Mouse (Mus musculus) spleen, adult 2 months (tissue): ENCODE data around the gene Adrb1. TPM values are rescaled to one million over a fixed set of nuclear protein-coding genes. Genes with fewer than 3 reads are reported as not detected.

Experiments used
- DNase-seq, 2 experiments: peaks; one replicate each; pipeline versions ENCODE4 v3.0.0 to v3.0.0-alpha.2; 2012 to 2021; ENCODE audit warnings: low spot score in 2 of 2, low read depth in 1 of 2
- H3K27ac ChIP-seq: fragments of 200-500 bp; 2 replicates; pipeline ENCODE4 v1.5.1; 2012; ENCODE audit warnings: low read length, inconsistent platforms; ENCODE audit not compliant: insufficient read depth
- H3K27me3 ChIP-seq: fragments of 200-500 bp; 2 replicates; pipeline ENCODE4 v1.6.1; 2012; ENCODE audit warnings: mild to moderate bottlenecking, moderate library complexity, low read length, inconsistent platforms; ENCODE audit not compliant: control insufficient read depth, insufficient read depth
- H3K36me3 ChIP-seq: fragments of 200-500 bp; 2 replicates; pipeline ENCODE4 v1.6.1; 2012; ENCODE audit warnings: mild to moderate bottlenecking, low read length, inconsistent platforms; ENCODE audit not compliant: control insufficient read depth, insufficient read depth
- H3K4me1 ChIP-seq: fragments of 200-500 bp; 2 replicates; pipeline ENCODE4 v1.6.1; 2011; ENCODE audit warnings: inconsistent platforms; ENCODE audit not compliant: control insufficient read depth, insufficient read depth, insufficient read length
- H3K4me3 ChIP-seq: fragments of 200-500 bp; 2 replicates; pipeline ENCODE4 v1.5.1; 2011; ENCODE audit warnings: mild to moderate bottlenecking, inconsistent platforms; ENCODE audit not compliant: insufficient read depth, insufficient read length; ENCODE audit errors: extremely low read depth
- CTCF ChIP-seq: fragments of 200-500 bp; IDR thresholded peaks from 2 replicates; pipeline ENCODE4 v1.5.1; 2011; ENCODE audit warnings: mild to moderate bottlenecking, inconsistent platforms; ENCODE audit not compliant: insufficient read depth, insufficient read length, insufficient replicate concordance; ENCODE audit errors: extremely low read depth
- POLR2A ChIP-seq: fragments of 200-500 bp; IDR thresholded peaks from 2 replicates; pipeline ENCODE4 v1.6.1; 2011; ENCODE audit warnings: low read depth, low read length, inconsistent platforms
- WGBS: fragments of 180-500 bp; shearing (Covaris S2); methylation state at CpG from one replicate; pipeline ENCODE4 v1.1.7; 2018; 5-methylcytosine and 5-hydroxymethylcytosine counted together
- polyA plus RNA-seq: library from polyadenylated mRNA; depleted of rRNA; stranded (reverse); fragments of >200 nt; gene quantifications from 2 replicates; pipeline ENCODE4 v1.2.3, GENCODE M21; 2012

Gene Adrb1
- polyA plus RNA-seq, 1 experiment, result 7.7 TPM

- Histone ChIP-seq H3K36me3 (no peaks in the 10 kb centered on the region), H3K27me3 (peaks cover 34% of the 10 kb centered on the region), H3K4me1 (peaks cover 12% of the 10 kb centered on the region), H3K4me3 (peak overlapping the region; percentile 21; the same call in 1 of the 2 replicates), H3K27ac (no peak overlapping the region)
- no peak for DNase-seq
- WGBS, result 9% methylated on average over 13 of the region's 13 CpGs
- TF ChIP-seq CTCF (no peak), POLR2A (no peak)
These were observed 2.2 kb downstream of the Adrb1 start for GRCm38 (mm10) chr19:56724126-56724597.

GRCm38 (mm10) chr19:56727170-56727877 is 5.3 kb downstream of the Adrb1 start:
- no peak for DNase-seq
- Histone ChIP-seq H3K4me3 (no peak overlapping the region), H3K27ac (no peak overlapping the region), H3K27me3 (peaks cover 17% of the 10 kb centered on the region), H3K4me1 (peaks cover 7% of the 10 kb centered on the region), H3K36me3 (no peaks in the 10 kb centered on the region)
- WGBS, result 65% methylated on average over 14 of the region's 14 CpGs
- TF ChIP-seq POLR2A (no peak), CTCF (no peak)

- DNase-seq, result no peak
These were observed 12.1 kb downstream of the Adrb1 start for GRCm38 (mm10) chr19:56734033-56734572.

GRCm38 (mm10) chr19:56735747-56736146 is 13.7 kb downstream of the Adrb1 start:
- Histone ChIP-seq H3K27ac (no peak overlapping the region), H3K27me3 (no peaks in the 10 kb centered on the region), H3K36me3 (no peaks in the 10 kb centered on the region), H3K4me1 (peaks cover 3% of the 10 kb centered on the region; the same call in 1 of the 2 replicates), H3K4me3 (no peak overlapping the region)
- WGBS, result 66% methylated on average over 4 of the region's 4 CpGs
- TF ChIP-seq POLR2A (no peak), CTCF (no peak)
- DNase-seq, result no peak

More at GRCm38 (mm10) chr19:56734033-56734572, 12.1 kb downstream of the Adrb1 start:
- Histone ChIP-seq H3K4me1 (peaks cover 3% of the 10 kb centered on the region; the same call in 1 of the 2 replicates), H3K4me3 (no peak overlapping the region), H3K27ac (no peak overlapping the region), H3K36me3 (no peaks in the 10 kb centered on the region), H3K27me3 (no peaks in the 10 kb centered on the region)
- no peak for TF ChIP-seq CTCF
- no peak for TF ChIP-seq POLR2A
- 47% methylated on average over 7 of the region's 7 CpGs for WGBS

- no peaks in the 10 kb centered on the region for H3K36me3 ChIP-seq
- 80% methylated on average over 5 of the region's 5 CpGs for whole genome bisulfite sequencing
- H3K4me1 ChIP-seq, result peaks cover 3% of the 10 kb centered on the region; the same call in 1 of the 2 replicates
- no peak overlapping the region for H3K4me3 ChIP-seq
- no peak overlapping the region for H3K27ac ChIP-seq
- no peaks in the 10 kb centered on the region for H3K27me3 ChIP-seq
- no peak for DNase-seq
- TF ChIP-seq POLR2A (no peak), CTCF (no peak)
These were observed 14.3 kb downstream of the Adrb1 start for GRCm38 (mm10) chr19:56736287-56736686.

- Histone ChIP-seq H3K27me3 (no peaks in the 10 kb centered on the region), H3K36me3 (no peaks in the 10 kb centered on the region), H3K4me3 (no peak overlapping the region), H3K27ac (no peak overlapping the region), H3K4me1 (no peaks in the 10 kb centered on the region)
- 83% methylated on average over 7 of the region's 7 CpGs for WGBS
- no peak for DNase-seq
- no peak for TF ChIP-seq POLR2A
- TF ChIP-seq CTCF, result no peak
These were observed 23.1 kb downstream of the Adrb1 start for GRCm38 (mm10) chr19:56745061-56745460.

GRCm38 (mm10) chr19:56745528-56745927 is 23.5 kb downstream of the Adrb1 start:
- Histone ChIP-seq H3K4me1 (no peaks in the 10 kb centered on the region), H3K27me3 (no peaks in the 10 kb centered on the region), H3K36me3 (no peaks in the 10 kb centered on the region), H3K27ac (no peak overlapping the region), H3K4me3 (no peak overlapping the region)
- TF ChIP-seq POLR2A (no peak), CTCF (no peak)
- no peak for DNase-seq
- WGBS, result 83% methylated on average over 6 of the region's 6 CpGs
